Mouse (Mus musculus): Measurements from ENCODE around the gene Lgals9.
"Not testable (repeated sequence)": the region's sequence is repeated elsewhere in the genome, so short reads cannot be mapped to it uniquely, and the experiment has no call there.

Lgals9 gene

GRCm38 (mm10) chr11:79006417-79006816, 21.7 kb upstream of the Lgals9 start:
- no peak for DNase-seq

- no peak for DNase-seq
These were observed 21.0 kb upstream of the Lgals9 start for GRCm38 (mm10) chr11:79005578-79006394.

- no peak for DNase-seq
These were observed 19.3 kb upstream of the Lgals9 start for GRCm38 (mm10) chr11:79003769-79004638.

GRCm38 (mm10) chr11:79003053-79003768, 18.5 kb upstream of the Lgals9 start:
- no peak for DNase-seq

GRCm38 (mm10) chr11:79002551-79002951, 17.8 kb upstream of the Lgals9 start:
- no peak for DNase-seq

GRCm38 (mm10) chr11:79001871-79002270, 17.1 kb upstream of the Lgals9 start:
- no peak for DNase-seq

GRCm38 (mm10) chr11:78999118-78999517, 14.4 kb upstream of the Lgals9 start:
- no peak for DNase-seq

- DNase-seq = not testable (repeated sequence)
These were observed 6.3 kb upstream of the Lgals9 start for GRCm38 (mm10) chr11:78990875-78991543.

- DNase-seq = no peak
These were observed 5.3 kb upstream of the Lgals9 start for GRCm38 (mm10) chr11:78990096-78990495.

GRCm38 (mm10) chr11:78989206-78989605, 4.5 kb upstream of the Lgals9 start:
- not testable (repeated sequence) for DNase-seq

- no peak for DNase-seq
These were observed 1.7 kb upstream of the Lgals9 start for GRCm38 (mm10) chr11:78986311-78987002.

- no peak for DNase-seq
These were observed 759 bp upstream of the Lgals9 start for GRCm38 (mm10) chr11:78985505-78985904.

GRCm38 (mm10) chr11:78983539-78983938, 1.2 kb downstream of the Lgals9 start:
- DNase-seq = no peak

GRCm38 (mm10) chr11:78982513-78983291, 2.0 kb downstream of the Lgals9 start:
- DNase-seq = no peak

GRCm38 (mm10) chr11:78982042-78982441, 2.7 kb downstream of the Lgals9 start:
- no peak for DNase-seq

- DNase-seq = no peak
These were observed 4.6 kb downstream of the Lgals9 start for GRCm38 (mm10) chr11:78980083-78980634.

GRCm38 (mm10) chr11:78978176-78979019, 6.3 kb downstream of the Lgals9 start:
- DNase-seq = no peak

GRCm38 (mm10) chr11:78976731-78977510, 7.8 kb downstream of the Lgals9 start:
- no peak for DNase-seq

Data from cerebellum, adult 8-10 months (tissue).